Mouse (Mus musculus): ENCODE data around the gene Gpatch3. TPM values are rescaled to one million over a fixed set of nuclear protein-coding genes. Genes with fewer than 3 reads are reported as not detected.

The Gpatch3 gene
- total RNA-seq, 2 experiments from 2014 or later, result 9.7 TPM; not detected in 1

DNA sequence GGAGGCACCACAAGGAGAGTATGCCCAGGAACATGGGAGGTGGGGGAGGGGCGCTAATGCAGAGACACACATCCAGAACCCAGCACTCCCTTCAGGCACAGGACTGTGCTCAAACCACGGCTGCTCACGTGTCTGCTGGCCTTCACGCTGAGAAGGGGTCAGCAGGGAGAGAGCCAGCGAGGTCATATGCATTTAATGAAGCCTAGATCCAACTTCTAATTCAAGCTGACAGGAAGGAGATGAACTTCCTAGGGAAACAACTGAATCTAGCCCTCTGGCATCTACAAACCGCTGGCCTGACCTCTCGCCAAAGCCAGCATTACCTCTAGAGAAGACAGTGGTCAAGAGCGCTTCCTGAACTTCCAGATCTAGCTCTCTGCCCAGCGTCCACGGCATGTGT, 40.9 kb downstream of the Gpatch3 start:
- no peak for ATAC-seq (replicated peaks; ENCODE audit: low FRiP score, poor library complexity, severe bottlenecking)

DNA sequence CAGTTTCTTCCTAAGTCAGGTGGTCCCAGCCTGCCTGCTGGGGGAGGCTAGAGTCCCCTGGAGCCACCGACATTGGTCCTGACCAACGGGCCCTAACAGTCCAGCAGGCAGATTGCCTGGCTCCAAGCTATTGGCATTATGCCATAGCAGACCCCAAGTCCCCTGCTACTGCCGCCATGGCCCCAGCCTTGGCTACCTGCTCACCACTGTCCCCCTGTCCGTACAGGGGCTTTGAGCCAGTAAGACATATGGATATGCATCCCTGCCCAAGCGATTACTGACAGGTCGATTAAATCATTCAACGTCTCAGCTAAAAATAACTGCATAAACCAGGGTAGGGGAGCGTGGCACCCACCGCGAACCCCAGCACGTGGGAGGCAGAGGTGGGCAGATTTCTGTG, 43.4 kb downstream of the Gpatch3 start:
- ATAC-seq (replicated peaks; ENCODE audit: low FRiP score, poor library complexity, severe bottlenecking), result no peak

DNA sequence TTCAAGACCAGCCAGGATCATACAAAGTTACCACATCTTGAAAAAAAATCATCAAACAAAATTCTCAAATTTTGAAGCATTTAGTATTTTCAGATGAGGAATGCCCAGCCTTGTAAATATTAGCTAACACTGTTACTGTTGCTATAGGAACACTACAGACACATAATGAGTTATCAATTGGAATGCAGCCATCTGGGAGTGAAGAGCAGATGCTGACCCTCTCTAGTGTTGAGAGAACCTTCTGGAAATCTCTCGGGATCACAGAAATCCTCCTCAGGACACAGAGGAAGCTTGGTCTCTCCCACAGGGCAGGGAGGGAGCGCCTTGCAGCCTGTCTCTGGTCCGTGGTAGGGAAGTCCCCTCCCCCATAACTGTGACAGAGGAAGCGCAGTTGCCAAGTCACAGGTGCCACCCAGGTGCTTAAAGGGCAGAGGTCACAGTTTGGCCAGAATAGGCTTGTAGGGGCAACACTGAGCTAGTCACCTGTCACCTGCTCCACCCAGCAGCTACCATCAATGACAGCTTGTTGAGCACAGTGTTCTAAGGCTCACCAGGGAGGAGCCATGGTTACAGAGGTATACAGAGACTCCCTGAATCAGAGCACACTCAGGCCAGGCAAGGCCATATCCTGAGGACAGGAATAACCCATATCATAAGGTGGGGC, 45.1 kb downstream of the Gpatch3 start:
- ATAC-seq (replicated peaks; ENCODE audit: low FRiP score, poor library complexity, severe bottlenecking), result no peak

DNA sequence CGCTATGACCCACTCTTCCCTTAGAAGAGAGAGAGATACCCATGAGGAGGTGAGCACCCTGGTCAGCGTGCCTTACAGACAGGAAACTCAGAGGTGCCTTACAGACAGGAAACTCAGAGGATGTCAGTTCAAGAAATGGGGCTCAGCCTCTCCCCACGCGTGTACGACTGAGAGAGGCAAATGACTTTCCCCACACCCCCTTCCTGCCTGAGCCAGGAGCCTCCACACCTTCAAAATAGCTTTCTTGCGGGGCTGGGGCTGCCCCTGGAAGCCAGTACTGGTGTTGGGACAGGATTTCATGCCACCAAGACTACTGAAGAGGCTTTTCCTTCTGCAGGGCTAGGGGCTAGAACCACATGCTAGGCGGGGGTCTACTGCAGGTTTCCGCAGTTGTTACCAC, 46.1 kb downstream of the Gpatch3 start:
- ATAC-seq (replicated peaks; ENCODE audit: low FRiP score, poor library complexity, severe bottlenecking), result no peak

DNA sequence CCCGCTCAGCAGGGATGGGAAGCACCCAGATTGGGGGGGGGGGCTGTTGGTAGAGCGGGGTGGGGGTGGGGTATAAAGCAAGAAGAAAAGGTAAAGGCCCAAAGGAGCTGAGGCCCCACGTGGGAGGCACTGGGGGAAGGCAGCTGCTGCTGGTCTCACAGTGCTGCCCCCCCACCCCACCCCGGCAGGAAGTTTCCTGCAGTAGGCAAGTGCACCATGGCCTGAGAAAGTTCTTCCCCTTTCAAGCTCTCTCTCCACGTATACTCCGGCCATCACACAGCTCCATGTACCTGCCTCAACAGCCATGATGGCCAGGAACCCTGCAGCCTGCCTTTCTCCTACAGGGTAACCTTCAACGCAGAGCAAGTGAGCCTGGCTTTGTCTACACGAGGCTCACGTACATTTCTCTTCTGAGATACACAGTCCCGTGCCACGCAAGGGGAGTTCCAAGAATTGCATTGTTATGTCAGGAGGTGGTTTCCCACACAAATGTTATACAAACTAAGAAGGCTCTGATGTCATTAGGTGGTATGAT, 47.7 kb downstream of the Gpatch3 start:
- ATAC-seq (replicated peaks; ENCODE audit: low FRiP score, poor library complexity, severe bottlenecking), result no peak

DNA sequence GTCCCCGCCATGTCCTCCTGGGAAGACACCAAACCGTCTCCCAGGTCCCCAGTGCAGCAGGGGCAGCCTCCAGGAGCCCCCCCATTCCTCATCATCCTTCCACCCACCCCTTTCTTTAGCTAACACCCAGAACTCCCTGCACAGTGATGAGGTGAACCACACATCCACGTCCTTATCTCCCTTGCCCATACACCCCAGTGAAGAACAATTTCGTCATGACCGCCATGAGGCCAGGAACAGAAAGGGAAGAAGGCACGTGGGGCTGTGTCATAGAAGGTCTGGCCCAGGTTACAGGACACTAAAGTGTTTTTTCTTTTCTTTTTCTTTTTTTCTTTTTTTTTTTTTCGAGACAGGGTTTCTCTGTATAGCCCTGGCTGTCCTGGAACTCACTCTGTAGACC, 50.3 kb downstream of the Gpatch3 start:
- ATAC-seq (replicated peaks; ENCODE audit: low FRiP score, poor library complexity, severe bottlenecking), result peak; percentile 61

DNA sequence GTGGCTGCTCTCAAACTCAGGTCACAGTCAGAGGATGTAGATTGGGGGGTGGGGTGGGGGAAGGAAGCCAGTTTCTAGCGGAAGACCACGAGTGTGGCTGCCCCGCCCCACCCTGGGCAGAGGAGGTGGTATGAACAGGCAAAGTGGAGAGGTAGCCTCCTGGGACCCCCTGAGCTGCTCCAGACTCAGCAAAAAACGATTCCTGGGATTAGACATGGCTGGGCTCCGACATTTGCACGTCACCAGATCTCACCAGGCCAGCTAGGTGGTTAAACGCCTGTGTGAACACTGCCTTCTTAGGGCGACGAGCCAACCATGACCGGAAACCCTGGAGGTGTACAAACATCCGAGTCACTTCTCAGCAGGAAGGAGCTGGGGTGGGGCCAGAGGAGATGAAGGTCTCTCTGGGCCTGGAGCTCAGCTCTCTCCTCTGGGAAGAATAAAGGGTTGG, 51.1 kb downstream of the Gpatch3 start:
- 0 out of 2 replicates have a peak, but pooled peaks have one; percentile 12 for ATAC-seq (replicated peaks; ENCODE audit: low FRiP score, poor library complexity, severe bottlenecking)

DNA sequence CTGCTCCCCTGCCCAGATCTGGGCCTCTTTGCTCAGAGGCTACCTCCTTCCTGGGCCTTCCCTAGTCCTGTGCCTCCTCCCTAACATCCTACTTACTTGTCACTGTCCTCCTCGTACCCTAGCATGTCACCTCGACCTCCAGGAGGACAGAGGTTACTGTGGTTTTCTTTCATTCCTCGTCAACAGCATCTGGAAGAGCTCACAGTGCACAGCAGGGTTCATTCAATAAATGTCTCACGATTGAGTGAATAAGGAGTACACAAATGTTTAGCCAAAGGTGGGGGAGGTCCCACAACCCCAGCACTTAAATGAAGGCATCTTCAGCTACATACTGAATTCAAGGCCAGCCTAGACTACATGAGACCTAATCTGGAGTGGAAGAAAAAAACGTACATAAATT, 51.7 kb downstream of the Gpatch3 start:
- ATAC-seq (replicated peaks; ENCODE audit: low FRiP score, poor library complexity, severe bottlenecking), result no peak

DNA sequence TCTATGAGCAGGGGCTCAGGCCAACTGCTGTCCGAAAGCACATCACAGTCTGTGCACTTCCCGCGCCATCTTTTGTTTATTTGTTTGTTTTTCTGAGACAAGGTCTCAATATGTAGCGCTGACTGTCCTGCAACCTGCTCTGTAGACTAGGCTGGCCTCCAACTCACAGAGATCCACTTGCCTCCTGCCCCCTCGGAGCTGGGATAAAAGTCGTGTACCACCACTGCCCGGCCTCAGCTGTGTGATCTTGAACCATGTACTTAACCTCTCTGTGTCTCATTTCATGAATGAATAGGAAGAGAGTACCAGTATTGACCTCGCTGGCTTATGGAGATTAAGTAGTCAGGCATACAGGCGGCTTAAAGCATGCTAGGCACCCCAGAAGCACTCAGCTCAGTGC, 52.1 kb downstream of the Gpatch3 start:
- no peak for ATAC-seq (replicated peaks; ENCODE audit: low FRiP score, poor library complexity, severe bottlenecking)

DNA sequence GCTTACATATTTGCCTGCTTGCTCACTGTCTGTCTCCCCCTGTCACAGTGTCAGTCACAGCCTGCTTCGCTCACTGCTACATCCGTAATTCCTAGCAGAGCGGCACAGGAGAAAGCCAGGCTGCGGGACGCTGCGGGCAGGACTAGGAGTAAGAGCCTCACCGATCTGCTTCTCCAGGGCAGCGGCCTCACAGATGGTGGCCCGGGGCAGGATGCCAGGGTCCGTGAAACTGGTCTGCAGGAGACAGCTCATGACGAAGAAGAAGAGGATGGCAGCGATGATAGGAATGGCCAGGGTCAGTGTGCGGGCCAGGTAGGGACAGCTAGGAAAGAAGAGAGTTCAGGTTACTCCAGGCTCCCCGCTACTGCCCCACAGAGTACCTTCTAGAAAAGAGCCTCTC, 52.5 kb downstream of the Gpatch3 start:
- no peak for ATAC-seq (replicated peaks; ENCODE audit: low FRiP score, poor library complexity, severe bottlenecking)

DNA sequence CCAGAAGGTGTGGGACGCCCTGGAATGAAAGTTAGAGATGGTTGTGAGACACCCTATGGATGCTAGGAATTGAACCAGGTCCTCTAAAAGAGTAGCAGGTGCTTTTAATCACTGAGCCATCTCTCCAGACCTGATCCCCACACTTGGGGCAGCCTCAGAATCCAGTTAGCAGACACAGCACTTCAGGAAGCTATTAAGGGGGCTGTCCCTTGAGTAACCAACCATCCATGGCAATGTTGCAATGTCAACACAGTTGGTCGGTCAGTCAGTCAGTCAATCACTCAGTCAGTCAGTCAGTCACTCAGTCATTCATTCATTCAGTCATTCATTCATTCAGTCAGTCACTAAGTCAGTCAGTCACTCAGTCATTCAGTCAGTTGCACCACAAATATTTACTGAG, 54.0 kb downstream of the Gpatch3 start:
- ATAC-seq (replicated peaks; ENCODE audit: low FRiP score, poor library complexity, severe bottlenecking), result no peak

DNA sequence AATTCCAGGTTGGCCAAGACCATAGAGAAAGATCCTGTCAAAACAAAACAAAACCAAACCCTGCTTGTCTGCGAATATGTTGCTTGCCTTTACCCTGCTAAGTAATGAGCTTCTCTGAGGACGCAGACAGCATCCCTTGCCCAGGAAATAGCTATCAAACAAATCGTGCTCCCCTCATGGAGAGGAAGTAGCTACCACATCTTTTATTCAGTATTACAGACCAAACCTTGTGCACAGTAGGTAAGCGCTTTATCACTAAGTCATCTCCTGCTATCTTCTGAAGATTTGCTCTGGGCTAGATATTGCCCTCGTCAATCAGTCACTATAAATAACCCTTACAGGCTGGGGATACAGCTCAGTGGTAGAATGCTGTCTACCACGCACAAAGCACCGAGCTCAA, 54.6 kb downstream of the Gpatch3 start:
- ATAC-seq (replicated peaks; ENCODE audit: low FRiP score, poor library complexity, severe bottlenecking), result no peak

DNA sequence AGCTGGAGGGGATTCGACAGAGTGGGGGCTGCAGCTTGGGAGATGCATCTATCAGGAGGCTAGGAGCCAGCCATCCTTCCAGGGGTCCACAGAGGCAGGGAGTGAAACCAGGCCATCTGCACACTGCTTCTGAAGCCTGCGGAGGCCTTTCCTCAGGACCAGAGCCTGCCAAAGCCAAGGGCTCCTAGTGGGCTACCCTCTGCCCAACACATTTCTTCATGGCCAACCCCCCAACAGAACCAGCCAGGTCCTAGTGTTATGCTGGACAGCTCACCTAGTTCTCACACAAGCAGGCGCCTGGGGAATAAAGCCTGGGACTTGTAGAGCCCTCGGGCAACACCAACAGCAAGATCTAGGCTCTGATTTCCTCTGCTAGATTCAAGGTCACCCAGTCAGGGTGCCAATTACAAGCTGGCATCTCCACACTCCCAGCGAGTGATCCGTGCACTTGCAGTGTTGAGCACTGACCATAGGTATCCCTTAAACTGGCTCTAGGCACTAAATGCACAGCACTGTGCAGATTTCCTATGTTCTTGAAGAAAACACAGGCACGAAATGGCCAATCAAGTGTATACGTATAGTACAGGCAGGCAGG, 55.9 kb downstream of the Gpatch3 start:
- no peak for ATAC-seq (replicated peaks; ENCODE audit: low FRiP score, poor library complexity, severe bottlenecking)

DNA sequence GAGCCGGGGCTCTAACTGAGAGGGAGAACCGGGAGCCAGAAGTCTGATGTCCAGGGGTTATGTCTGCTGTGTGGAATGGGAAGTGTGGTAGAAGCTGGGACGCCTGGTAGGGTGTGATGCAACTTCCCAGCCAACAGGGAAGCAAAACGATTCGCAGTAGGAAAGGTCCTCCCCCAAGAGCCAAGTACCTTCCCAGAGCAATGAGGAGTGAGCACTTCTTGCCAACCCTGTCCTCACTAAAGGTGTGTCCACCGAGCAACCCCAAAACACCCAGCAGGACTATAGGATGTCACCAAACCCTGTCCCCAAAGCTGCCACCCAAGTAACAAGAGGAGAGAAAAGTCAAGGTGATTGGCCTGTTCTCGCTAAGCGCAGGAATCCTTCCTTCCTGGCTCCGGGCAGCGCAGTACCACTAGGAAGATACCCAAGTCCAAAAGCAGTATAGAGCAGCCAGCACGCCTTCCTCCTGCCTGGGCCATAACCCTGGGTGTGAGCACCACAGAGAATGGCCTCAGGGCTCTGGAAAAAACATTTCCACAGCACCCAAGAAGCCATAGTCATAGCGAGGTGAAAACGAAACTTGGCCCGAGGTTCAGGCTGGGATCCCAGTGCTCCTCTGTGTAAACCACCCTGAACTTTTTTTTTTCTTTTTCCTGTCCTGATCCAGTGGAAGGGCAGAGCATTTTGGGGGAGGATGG, 56.7 kb downstream of the Gpatch3 start:
- ATAC-seq (replicated peaks; ENCODE audit: low FRiP score, poor library complexity, severe bottlenecking), result no peak

DNA sequence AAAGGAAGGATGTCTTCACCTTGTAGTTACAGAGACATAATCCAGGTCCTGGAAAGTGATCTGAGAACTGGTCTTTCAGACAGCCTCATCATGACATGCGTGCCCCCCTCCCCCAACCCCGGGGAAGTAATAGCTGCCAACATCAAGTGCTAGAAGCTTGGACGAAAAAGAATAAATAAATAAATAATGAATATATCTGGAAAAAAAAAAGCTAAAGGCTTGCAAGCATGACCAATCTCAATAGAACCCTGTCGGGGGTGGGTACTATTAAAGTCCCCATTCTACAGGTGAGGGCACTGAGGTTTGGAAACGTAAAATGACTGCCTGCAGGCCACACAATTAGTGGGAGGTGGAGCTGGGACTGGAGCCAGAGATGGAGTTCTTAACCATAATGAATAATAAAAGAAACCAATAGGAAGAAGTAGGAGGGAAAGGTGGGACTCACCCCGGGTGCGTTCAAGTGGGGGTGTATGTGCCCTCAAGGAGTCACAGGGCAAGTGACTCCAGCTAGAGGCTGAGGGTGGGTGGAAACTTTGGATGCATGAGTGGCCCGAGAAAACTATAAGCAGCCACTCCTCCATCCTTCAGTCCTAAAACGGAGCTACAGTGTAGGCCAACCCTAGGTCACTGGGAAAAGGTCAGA, 57.3 kb downstream of the Gpatch3 start:
- peak; percentile 4; the same call in 1 of the 2 replicates for ATAC-seq (replicated peaks; ENCODE audit: low FRiP score, poor library complexity, severe bottlenecking)

DNA sequence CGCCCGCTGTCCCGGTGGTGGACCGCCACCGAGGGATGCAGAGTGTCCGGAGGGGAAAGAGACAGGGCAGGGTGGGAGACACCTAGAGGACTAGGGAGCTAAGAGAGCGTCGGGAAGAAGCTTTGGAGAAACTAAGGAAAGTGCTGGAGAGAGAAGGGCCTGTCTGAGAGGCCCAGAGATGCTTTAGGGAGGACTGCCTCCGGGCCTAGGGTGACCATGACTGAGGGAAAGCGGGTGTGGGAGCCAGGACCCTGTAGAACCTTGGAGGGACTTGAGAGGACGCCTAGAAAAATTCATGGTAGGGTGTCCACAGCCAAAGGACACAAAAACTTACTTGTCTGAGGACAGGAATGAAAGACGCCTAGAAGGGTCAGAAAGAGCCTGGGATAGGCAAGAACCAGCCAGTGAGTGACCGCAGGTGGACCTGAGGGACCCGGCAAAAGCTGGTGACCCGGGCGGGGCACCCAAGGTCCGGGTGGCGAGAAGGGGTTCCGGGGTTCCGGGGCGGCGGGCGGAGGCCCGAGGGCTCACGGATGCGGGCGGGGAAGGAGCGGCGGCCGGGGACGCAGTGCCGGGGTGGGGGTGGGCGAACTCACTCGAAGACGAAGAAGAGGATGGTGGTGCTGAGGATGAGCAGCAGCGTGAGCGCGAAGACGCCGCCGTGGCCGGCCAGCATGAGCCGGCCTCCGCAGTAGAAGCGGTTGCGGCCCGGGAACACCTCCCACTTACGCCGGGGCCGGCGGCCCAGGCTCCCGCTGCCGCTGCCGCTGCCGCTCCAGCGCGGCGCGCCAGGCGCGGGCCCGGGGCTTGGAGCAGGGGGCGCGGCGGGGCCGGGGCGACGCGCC, 58.2 kb downstream of the Gpatch3 start:
- ATAC-seq (replicated peaks; ENCODE audit: low FRiP score, poor library complexity, severe bottlenecking), result peak; percentile 39; the same call in 1 of the 2 replicates

DNA sequence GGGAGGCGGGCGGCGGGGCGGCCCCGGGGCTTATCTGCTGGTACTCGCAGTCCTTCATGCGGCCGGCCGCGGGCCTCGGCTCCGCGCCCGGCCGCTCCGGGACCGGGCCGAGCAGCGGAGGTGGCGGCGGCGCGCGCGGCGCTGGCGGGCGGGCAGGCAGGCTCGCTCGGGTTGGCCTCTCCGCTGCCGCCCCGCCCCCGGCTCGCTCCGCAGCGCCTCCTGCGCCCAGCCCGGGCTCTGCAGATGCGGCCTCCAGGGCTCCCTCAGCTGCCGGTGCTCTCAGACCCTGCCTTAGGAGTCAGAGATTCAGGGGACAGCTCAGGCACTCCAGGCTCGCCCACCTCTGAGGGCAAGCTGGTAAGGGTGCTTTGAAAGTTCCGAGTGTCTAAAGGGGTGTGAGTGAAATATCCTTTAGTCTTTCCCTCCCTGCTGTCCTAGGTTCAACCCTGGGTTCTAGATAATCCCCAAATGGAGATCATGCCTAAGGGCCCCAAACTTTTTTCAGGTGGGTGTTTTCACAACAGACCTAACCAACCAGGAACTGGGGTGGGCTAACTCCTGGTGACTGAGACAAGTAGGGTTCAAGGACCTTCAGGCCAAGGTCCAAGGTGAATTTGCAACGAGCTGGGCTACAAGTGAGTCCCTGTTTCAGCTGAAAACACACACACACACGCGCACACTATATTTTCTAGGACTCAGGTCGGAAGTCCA, 58.9 kb downstream of the Gpatch3 start:
- ATAC-seq (replicated peaks; ENCODE audit: low FRiP score, poor library complexity, severe bottlenecking), result peak; percentile 95
